Mouse (Mus musculus) stomach, postnatal 0 days (tissue): ENCODE results near the gene Gprc5c.

Experiments
- CTCF ChIP-seq: IDR thresholded peaks from 2 replicates; pipeline ENCODE4 v1.5.1; 2016; ENCODE audit warnings: antibody characterized with exemption, low read depth, mild to moderate bottlenecking, moderate library complexity
- EP300 ChIP-seq: optimal IDR thresholded peaks from 2 replicates; pipeline ENCODE3; 2016; ENCODE audit warnings: antibody characterized with exemption

DNA sequence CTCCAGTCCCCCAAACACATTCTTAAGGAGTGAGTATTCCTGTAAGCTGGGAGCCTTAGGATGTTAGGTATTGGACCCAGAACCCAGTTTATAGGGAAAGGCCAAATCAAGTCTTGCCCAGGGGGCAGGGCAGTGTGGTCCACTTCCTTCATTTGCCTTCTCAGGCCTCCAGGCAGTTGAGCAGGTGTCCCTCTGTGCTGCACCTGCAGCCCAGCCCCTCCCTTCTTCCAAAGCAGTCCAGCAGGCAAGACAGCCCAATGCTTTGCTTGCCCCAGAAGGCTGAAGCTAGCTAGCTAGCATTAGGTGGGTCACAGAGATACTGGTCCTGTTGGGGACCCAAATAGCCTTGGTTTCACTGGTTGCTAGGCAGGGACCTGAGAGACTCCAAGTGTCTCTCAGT is 29.2 kb downstream of the Gprc5c start:
- TF ChIP-seq CTCF (no peak), EP300 (no peak)
